Mouse (Mus musculus) kidney, adult 2 months (tissue): ENCODE results near the gene Zbtb20.

Experiments used
- CTCF ChIP-seq: fragments of 200-500 bp; conservative IDR thresholded peaks from 2 replicates; pipeline ENCODE4 v1.5.1; 2011; ENCODE audit warnings: low read depth, mild to moderate bottlenecking, control low read depth, low read length, moderate library complexity, mixed read lengths; ENCODE audit not compliant: insufficient read depth, insufficient read length
- POLR2A ChIP-seq: fragments of 200-500 bp; IDR thresholded peaks from one replicate; pipeline ENCODE4 v1.6.1; 2011; ENCODE audit warnings: low read depth, low read length, control low read depth

- TF ChIP-seq POLR2A: no peak
- TF ChIP-seq CTCF: no peak
These were observed 455.8 kb downstream of the Zbtb20 start for GRCm38 (mm10) chr16:43331440-43331839.
